12 mouse cellular contexts compared by ENCODE assay signal in the genomic region with DNA sequence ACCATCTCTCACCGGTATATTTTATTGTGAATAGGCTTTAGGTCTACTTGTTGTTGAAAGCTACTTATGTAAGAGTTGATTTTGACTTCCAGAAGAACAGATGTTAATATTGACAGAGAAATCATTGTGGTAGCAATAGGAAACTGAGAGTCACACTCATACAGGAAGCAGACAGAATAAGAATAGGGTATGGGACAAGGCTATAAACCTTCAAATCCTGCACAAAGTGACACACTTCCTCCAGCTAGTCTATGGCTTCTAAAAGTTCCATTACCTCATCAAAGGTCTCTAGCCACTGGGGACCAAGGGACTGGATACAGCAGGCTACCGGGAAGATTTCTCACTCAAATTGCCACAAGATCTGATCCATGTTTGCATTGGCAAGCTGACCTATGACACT.
"Had no signal": no experiment of that assay in that cellular context is flagged by ENCODE, and none has a peak within 500 bp of the region (broad histone marks: within the 10 kb centered on the region; RNA-seq: fewer than 3 reads in every experiment).

No protein-coding gene starts in this region.

- DNase-seq: retina, postnatal 1 day; right cerebral cortex, adult 18-20 months; right cerebral cortex, postnatal 14 days; right cerebral cortex, postnatal 25 days; right cerebral cortex, postnatal 4 days; spleen, adult 18-20 months; thymus, adult 18-20 months; thymus, adult 2 months; thymus, postnatal 14 days; thymus, postnatal 25 days; thymus, postnatal 36 days; thymus, postnatal 4 days had no signal
